Mouse (Mus musculus): ENCODE measurements around the gene Wdfy3.
A peak's percentile ranks its signal among the peaks of the same experiment; 100 is the strongest.

The Wdfy3 gene

DNA sequence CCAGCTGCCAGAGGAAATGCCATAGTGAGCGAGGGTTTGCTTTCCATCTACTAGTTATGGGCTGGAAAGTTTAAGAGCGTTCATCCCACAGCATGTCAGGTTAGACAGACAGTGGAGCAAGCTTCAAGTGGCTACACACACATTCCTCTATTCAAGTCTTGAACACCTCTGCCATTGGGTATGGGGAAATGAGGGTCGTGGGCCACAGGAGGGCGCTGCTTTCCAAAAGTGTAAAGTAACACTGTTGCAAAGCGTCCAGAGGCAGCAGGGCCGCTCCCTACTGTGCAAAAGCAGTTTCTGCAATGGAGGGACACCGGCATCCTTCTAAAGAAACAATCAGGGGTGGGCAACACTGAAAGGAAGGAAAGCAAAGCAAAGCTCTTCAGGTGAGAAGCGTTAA is 235.8 kb downstream of the Wdfy3 start:
- DNase-seq (ENCODE audit: low spot score), result no peak

DNA sequence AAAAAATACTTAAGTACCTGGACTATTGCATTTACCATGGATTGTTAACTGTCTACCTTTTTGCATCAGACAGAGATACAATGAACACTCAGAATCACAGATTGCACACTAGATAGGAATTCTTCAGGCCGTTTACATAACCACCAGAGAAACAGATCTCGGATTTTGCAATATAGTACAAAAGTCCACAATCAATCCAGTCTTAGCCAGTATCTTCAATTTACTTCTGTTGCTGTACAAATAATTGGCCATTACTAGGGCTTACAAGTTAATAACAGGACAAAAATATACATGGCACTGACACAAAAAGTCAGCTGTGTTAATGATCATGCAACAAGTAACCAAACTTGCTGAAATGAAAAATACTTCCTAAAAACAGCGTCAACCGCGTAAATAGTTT is 236.7 kb downstream of the Wdfy3 start:
- no peak for DNase-seq (ENCODE audit: low spot score)

DNA sequence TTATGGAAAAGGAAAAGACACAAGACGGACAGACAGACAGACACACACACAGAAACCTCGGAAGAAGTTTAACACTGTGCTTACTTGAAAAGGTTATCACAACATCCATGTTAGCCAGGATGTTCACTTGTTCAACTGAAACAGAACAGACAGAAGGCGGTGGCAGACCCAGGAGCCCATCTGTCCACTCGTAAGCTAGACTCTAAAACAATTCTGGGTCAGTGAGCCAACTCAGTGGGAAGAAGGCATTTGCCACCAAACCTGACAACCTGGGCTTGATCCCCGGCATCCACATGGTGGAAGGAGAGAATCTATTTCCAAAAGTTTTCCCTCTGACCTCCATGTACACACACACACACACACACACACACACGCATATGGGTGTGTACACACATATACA is 237.7 kb downstream of the Wdfy3 start:
- DNase-seq (ENCODE audit: low spot score), result no peak

DNA sequence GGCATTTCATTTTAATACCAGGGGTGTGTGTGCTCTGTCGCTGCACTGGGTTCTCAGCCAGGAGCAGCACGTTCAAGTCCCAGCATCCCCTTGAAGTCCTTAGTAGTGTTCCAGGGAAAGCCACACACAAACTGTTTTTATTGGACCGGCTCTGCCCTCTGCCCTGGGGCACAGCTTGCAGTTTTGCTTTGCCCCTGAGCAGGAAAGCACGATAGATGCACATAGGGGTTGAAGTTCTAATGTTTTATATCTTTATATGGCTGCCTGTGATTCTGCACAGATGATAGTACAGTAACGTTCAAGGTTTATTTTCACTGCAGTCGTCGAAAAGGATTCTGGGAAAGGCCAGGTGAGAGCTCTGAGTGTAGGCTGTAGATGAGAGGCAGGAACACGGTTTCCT is 239.5 kb downstream of the Wdfy3 start:
- DNase-seq (ENCODE audit: low spot score), result no peak

DNA sequence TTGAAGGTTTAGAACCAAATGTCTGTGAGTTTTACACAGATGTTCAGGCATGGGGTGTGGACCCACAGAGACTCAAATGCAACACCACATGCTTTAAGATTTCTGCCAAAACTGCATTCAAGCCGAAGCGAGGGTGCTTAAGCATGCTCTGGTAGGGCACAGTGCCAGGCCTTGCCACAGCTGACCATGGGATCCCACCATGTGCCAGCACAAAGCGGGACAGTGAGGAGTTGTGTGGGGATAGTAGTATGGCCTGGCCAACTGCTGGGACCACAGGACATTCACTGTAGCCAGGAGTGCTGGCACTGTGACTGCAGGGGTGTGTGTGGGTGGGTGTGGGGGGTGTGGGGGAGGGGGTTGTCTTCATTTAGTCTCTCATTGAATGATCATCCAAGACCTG is 240.8 kb downstream of the Wdfy3 start:
- DNase-seq (ENCODE audit: low spot score), result no peak

DNA sequence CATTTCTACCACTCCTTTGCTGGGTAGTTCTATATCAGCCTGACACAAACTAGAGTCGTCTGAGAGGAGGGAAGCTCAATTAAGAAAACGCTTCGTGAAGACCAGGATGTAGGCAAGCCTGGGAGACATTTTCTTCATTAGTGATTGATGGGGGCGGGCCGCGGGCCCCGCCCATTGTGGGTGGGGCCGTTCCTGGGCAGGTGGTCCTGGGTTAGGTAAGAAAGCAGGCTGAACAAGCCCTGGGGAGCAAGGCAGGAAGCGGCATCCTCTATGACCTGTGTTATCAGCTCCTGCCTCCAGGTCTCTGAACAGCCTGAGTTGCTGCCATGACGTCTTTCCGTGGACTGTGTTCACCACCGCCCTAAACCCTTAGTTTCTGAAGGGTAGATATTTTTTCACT is 242.2 kb downstream of the Wdfy3 start:
- DNase-seq (ENCODE audit: low spot score), result no peak

DNA sequence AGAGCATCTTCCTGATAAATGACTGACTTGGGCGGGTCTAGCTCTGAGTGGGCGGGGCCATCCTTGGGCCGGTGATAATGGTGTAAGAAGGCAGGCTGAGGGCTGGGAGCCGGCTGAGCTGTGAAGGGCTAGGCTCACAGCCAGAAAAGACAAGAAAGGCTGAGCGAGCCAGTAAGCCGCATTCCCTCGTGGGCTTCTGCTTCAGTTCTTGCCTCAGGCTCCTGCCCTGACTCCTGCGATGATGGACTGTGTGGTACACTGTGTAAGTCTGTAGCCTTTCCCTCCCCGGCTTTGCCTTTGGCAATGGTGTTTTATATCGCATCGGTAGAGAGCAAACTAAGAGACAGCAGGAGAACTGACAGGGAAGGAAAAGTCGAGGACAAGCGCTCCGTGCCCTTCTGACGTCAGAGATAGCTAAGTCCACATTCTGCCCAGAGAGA is 243.2 kb downstream of the Wdfy3 start:
- DNase-seq (ENCODE audit: low spot score), result peak; percentile 77

DNA sequence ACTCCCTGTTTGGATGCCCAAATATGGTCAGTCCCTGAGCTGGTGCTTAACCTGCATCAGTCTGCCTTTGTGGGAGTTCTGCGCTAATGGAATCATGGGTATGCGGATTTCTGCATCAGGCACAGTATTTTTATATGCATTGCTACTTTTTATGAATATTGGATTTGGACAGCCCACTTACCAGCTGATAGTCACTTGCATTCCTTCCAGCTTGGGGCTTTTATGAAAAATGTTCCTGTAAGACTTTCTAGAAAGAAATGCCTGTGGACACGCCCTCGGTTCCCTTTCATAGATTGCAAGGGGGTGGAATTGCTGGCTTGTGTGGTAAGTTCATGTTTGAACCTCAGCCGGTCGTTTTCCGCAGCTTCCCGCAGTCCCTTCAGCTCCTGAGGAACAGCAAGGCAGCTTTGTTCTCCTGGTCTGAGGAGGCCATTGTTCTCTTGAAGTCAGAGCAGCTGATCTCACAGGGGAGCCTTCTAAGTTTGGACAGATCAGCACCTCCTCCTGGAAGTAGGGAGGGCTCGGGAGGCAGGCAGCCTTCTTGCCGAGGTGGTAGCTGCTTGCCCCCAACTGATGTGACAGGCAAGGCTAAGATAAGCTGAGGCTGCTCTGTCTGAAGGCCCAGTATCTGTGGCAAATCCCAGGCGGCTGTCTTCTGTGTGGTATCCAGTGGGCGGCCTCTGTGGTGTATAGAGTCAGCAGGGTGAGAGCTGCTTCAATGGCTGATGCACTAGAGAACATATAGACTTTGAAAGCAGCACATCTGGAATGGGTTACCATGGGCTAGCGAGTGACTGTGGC is 244.4 kb downstream of the Wdfy3 start:
- no peak for DNase-seq (ENCODE audit: low spot score)

DNA sequence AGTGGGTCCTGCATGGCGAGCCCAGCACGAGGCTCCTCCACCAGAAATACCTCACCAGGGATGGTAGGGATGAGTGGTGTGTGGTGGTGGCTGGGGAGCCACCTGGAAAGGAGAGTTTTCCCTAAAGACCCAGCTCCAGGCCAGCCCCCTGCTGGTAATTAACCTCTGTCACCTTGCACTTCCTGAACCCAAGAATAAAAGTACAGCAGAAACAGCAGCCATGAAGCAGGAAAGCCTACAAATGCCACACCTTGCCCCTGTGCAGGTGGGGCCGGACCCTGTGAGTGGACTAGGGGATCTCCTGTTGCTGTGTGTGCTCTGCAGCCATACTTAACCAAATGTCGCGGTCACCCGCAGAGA is 247.4 kb downstream of the Wdfy3 start:
- no peak for DNase-seq (ENCODE audit: low spot score)

DNA sequence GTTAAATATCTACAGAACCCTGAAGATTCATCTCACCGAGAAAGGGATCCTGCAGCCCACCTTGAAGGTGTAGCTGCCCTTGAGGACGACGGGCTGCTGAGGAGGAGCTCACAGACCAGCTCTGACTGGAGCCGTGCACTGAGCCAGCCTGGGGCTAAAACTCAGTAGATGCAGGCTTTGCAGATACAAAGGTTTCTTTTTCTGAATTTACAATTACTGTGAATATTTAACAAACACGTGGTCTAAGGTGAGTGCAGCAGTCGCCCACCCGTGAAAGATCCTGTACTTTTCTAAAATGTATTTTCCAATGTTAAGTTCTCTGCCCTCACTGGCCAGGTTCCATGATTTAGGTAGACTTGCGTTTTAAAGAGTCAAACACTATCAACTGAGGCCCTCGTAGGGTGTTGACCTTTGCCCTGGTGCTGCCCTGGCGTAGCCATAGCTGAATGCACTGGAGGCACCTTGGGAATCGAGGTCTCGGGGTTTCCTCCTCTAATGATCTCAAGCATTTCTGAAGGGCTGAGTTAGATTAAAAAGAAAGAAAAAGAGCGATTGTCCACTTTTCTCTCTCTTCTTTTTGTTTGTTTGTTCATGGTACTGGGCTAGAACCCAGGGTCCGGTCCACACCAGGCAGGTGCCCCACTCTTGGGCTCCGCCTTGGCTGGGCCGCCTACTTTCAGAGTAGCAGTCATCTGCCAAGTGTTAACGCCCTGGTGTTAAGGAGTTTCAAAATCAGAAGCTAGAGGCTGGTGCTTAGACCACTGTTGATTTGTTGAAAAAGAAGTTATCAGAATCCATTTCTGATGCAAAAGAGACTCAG is 248.0 kb downstream of the Wdfy3 start:
- DNase-seq (ENCODE audit: low spot score), result no peak

DNA sequence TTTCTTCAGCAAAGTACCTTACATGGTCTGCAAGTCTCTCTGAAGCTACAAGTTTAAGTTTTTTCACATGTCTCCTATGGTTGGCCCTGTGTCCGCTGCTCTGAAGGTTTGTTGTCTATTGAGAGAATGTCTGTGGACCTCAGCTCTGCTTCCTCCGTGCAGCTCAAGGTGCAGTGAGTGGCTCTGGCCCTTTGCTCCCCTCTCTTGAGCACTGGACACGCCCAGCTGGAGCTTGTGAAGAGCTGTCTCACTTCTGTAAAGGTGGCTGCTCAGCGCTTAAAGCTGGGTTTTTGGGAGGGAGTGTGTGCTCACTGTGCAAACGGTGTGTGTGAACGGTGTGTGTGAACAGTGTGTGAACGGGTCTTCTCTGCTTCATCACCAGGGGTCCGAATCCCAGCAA is 248.7 kb downstream of the Wdfy3 start:
- DNase-seq (ENCODE audit: low spot score), result no peak

DNA sequence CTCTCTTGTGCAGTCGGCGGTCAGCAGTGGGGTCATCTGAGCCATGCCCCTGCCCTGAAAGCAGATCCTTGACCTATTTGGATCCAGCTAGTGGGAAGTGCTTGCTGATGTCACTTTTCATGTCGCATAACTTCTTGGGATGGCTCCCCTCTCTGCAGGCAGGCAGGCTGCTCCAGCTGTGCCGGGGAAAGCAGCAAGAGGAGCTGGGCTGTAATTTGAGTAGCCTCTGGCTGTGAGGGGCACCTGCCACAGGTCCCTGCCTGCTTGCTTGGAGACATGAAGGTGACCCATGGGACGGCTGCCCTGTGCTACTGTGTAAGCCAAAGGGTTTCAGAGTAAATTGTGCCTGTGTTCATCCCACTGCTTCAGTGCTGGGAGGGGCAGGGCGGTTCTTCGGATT is 249.9 kb downstream of the Wdfy3 start:
- DNase-seq (ENCODE audit: low spot score), result no peak

DNA sequence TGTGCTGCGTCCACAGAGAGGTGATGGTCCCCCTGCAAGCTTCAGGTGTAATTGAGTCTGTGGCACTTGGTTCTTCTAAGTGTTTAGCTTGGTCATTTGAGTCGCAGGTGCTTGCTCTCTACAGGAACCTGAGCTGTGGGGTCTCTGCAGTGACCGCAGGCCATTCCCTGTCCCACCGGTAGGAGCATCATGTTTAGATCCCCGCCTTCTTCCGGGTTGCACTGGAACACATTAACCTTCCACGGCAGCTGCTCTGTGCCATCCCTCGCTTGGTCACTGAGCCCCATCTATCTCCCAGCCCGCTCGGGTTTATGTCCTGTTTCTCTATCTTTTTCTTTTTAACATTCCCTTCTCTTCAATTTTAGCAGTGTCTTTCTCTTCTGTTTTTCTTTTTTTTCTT is 250.5 kb downstream of the Wdfy3 start:
- no peak for DNase-seq (ENCODE audit: low spot score)

DNA sequence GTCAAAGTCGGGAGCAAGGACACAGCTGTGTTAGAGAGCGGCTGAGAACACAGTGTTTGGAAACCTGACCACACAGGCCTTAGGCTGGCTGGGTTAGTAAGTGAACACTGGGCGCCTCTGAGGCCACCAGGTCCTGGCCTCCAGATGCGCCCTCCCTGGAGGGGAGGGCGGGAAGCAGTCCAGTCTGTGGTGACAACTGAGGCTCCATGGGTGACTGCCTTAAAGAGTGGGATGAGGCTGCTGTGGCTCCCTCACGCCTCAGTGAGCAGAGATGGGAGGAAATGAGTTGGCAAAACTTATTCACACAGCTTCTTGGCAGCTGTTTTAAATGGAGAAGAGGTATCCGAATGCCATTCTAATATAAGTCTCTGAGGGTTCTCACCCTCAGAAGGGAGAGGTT is 252.9 kb downstream of the Wdfy3 start:
- DNase-seq (ENCODE audit: low spot score), result no peak

DNA sequence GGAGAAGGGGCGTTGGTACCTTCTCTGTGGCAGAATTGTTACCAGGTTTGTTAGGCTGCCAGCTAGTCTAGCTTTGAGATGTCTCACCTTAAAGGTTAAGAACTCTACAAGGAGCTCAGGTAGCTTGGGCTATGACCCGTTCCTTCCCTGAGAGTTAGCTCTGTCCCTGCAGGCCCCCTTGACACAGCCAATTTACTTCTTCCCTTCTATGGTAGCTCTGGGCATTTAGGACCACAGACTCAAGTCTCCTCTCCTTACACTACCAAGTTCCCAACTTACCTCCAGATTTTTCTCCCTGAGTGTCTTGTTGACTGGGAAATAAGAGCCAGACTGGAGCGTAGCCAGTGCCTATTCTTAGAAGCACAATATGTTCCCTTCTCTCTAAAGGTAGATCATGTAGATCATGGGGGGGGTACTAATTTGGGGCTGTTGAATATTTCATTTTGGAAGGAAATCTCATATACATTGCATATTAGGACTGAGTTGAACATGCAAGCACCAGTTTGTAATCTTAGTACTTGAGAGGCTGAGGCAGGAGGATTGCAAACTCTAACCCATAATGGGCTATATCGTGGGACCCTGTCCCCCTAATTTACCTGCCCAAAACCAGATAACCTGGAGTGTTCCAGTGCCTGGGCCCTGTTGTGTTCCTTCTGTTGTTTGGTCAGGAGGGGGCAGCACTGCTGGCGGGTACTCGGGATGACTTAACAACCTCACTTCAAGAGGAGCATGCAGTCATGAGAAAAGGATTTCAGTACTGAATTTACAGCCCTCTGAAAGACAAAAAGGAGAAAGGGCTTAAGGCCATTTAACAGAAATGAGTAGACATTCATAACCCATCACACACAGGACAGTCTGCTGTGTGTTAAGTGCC is 258.2 kb downstream of the Wdfy3 start:
- no peak for DNase-seq (ENCODE audit: low spot score)

DNA sequence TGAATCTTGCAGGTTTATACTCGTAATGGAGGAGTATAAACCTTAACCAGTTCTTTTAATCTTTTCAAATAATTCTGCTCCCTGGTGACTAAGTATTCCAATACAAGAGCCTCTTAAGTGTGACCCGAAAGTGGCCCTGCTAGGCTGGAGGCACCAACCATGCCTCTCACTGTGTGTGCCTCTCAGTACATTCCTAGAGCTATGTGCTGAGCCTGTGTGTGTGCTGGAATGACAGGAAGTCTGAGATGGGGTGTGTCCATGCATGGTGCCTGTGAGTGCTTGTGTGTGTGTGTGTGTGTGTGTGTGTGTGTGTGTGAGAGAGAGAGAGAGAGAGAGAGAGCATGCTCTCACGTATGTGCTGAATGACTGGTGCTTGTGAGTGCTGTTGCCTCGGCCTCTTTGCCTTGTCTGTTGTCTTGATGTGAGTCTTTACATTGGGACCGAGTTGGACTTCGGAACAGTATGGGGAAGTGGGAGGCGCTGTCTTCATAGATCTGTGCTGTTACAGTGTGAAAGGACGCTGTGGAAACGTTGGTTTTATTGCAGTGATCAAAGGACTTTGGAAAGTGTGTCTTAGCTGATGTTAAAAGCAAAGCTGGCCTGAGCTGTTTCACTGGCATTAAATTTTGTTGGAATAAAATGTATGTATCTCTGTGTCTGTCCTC is 267.2 kb downstream of the Wdfy3 start:
- DNase-seq (ENCODE audit: low spot score), result no peak

DNA sequence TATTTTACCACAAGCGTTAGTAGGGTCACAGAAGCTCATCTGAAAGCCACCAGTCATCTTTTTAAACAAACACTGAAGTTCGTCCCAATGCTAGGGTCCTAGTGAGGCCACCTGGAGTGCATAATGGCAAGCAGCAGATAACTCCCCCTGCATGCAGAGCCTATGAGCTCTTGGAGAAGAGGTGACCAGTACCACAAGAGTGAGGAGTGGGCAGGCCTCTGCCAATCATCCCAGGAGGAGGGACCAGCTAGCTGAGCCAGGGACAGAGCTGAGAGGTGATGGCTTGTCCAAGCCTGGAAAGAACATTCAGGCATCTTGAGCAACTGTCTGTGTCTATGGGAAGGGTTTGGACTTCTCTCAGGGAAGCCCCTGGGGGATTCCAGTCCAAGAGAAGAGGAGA is 267.8 kb downstream of the Wdfy3 start:
- DNase-seq (ENCODE audit: low spot score), result no peak

DNA sequence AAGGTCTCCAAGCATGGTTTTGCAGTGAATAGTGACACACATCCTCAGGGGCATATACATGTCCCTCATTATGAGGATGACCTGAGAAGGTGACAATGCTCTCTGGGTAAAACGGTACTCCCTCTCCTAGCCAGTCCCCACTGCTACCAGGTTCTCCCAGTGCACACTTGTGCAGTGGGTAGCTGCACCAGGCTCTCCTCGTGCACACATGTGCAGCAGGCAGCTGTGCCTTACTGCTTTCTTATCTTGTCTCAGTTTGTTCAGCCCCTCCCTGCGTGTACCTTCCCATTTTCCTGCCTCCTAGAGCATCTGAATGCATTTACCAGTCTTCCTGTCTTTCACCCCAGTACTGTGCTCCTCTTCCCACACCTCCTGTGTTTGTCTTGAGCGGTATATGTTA is 277.1 kb downstream of the Wdfy3 start:
- no peak for DNase-seq (ENCODE audit: low spot score)

DNA sequence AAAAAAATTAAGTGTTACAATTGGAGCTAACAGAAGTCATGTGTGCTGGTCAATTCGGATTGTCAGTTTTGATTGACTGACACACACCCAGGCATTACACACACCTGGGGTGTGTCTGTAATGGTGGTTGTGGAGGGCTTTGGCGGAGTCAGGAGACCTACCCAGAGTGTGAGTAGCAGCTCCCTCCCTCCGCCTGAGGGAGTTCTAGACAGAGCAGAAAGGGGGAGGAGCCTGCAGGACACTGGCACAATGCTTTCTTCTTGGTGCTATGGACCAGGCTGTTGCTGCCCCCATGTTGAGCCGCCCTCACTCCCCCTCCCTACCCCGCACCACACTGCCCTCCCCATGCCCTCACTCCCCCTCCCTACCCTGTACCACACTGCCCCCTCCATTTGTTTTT is 279.2 kb downstream of the Wdfy3 start:
- DNase-seq (ENCODE audit: low spot score), result no peak

DNA sequence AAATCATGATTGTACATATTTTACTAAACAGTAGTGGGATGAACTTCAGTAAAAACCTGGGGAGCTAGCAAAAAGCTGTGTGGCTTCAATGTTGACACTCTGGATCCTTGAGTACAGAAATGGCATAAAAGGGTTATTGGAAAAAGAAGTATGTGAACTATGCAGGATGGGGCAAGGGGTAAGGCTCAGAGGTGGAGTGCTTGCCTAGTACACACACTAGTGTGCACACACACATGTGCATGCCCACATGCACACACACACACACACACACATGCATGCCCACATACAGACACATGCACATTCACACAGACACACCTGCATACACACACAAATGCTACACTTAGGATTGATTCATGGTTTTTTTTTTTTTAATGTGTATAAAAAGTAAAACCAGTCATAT is 280.0 kb downstream of the Wdfy3 start:
- DNase-seq (ENCODE audit: low spot score), result no peak

DNA sequence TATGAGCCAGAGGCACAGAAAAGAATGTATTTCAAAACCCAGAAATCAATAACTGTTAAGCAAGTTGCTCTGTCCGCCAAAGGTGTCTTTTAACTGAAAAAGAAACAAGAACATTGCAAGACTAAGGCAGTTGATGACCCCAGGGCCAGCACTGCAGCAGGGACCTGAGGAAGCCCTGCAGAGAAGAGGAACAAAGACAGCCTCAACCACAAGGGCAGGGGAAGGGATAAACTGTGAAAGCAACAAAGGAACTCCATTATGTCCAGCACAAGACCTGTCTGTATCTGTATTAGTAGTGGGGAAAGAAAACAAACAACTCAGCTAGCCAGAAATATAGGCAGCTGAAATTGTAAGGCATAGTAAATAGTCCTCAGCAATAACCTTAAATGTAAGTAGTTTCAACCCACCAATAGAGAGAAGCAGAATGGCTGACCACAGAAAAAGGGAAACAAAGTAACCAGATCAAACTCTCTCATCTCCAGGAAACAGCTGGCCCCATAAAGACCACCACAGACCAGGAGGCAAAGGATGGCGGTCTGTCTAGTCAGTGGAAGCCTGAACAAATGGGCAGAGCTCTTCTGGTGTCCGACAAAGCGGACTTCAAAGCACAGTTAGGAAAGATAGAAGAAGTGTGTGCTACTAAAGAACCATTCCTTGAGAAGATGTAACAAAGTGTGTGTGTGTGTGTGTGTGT is 283.7 kb downstream of the Wdfy3 start:
- no peak for DNase-seq (ENCODE audit: low spot score)

DNA sequence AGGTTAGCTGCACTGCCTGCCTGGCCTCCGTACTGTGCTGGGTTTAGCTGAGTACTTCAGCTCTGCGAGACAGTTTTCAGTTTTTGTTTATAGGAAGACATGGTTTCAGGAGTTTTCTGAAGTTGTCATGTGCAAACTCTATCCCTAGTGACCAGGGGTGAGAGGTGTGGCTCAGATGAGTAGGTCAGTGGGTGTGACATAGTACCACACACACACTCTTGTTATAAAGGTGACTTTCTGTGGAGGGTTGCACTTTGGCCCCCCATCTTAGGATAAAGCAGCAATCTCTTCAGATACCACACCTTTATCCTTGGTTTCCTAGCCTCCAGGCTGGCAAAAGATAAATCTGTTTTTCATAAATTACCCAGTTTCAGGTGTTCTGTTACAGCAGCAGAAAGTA is 284.9 kb downstream of the Wdfy3 start:
- DNase-seq (ENCODE audit: low spot score), result no peak

Measured in yolk sac, embryonic 10.5 days (tissue).